Mouse (Mus musculus) bone marrow macrophage, adult 2 months (primary cell): ENCODE results near the gene Washc4. TPM values are rescaled to one million over a fixed set of nuclear protein-coding genes. Genes with fewer than 3 reads are reported as not detected.

Source experiments
- H3K27ac ChIP-seq: 2 replicates; pipeline ENCODE4 v1.5.1; 2012; ENCODE audit warnings: low read depth, low read length; ENCODE audit not compliant: insufficient read depth
- H3K4me1 ChIP-seq: 2 replicates; pipeline ENCODE4 v1.6.1; 2012; ENCODE audit warnings: low read length; ENCODE audit not compliant: control insufficient read depth, insufficient read depth
- H3K4me3 ChIP-seq: 2 replicates; pipeline ENCODE4 v1.5.1; 2012; ENCODE audit warnings: mild to moderate bottlenecking, low read length, moderate library complexity; ENCODE audit not compliant: insufficient read depth
- CTCF ChIP-seq: IDR thresholded peaks from 2 replicates; pipeline ENCODE4 v1.5.1; 2012; ENCODE audit warnings: low read depth, mild to moderate bottlenecking, low read length, moderate library complexity
- POLR2A ChIP-seq: IDR thresholded peaks from 2 replicates; pipeline ENCODE4 v1.6.1; 2012; ENCODE audit warnings: mild to moderate bottlenecking, low read depth, low read length, borderline replicate concordance
- polyA plus RNA-seq: library from polyadenylated mRNA; stranded (reverse); fragments of >200 nt; gene quantifications from 2 replicates; pipeline ENCODE4 v1.2.4, GENCODE M21; 2012; ENCODE audit not compliant: missing spikeins, insufficient read depth, insufficient read length

Gene Washc4
- polyA plus RNA-seq, 1 experiment: 68.2 TPM

GRCm38 (mm10) chr10:83594526-83594925, 51.0 kb downstream of the Washc4 start:
- Histone ChIP-seq H3K4me3 (no peak overlapping the region), H3K4me1 (no peaks in the 10 kb centered on the region)
- TF ChIP-seq POLR2A: no peak
- TF ChIP-seq CTCF: no peak

GRCm38 (mm10) chr10:83600650-83601049, 57.1 kb downstream of the Washc4 start:
- Histone ChIP-seq H3K4me3 (no peak overlapping the region), H3K4me1 (no peaks in the 10 kb centered on the region), H3K27ac (no peak overlapping the region)
- TF ChIP-seq POLR2A (no peak), CTCF (no peak)

More at GRCm38 (mm10) chr10:83594526-83594925, 51.0 kb downstream of the Washc4 start:
- no peak overlapping the region for H3K27ac ChIP-seq

- no peak overlapping the region for H3K4me3 ChIP-seq
- H3K4me1 ChIP-seq: no peaks in the 10 kb centered on the region
- no peak overlapping the region for H3K27ac ChIP-seq
- TF ChIP-seq POLR2A (no peak), CTCF (no peak)
Measured at GRCm38 (mm10) chr10:83603956-83604564, 60.5 kb downstream of the Washc4 start.

- H3K27ac ChIP-seq: no peak overlapping the region
- no peak overlapping the region for H3K4me3 ChIP-seq
- H3K4me1 ChIP-seq: no peaks in the 10 kb centered on the region
- TF ChIP-seq POLR2A: no peak
- TF ChIP-seq CTCF: no peak
Measured at GRCm38 (mm10) chr10:83605637-83606183, 62.2 kb downstream of the Washc4 start.

- TF ChIP-seq CTCF (no peak), POLR2A (no peak)
- Histone ChIP-seq H3K4me3 (no peak overlapping the region), H3K27ac (no peak overlapping the region)
Measured at GRCm38 (mm10) chr10:83607111-83607510, 63.6 kb downstream of the Washc4 start.

GRCm38 (mm10) chr10:83608596-83608995, 65.0 kb downstream of the Washc4 start:
- no peaks in the 10 kb centered on the region for H3K4me1 ChIP-seq
- H3K27ac ChIP-seq: no peak overlapping the region
- H3K4me3 ChIP-seq: no peak overlapping the region
- TF ChIP-seq CTCF (no peak), POLR2A (no peak)

More at GRCm38 (mm10) chr10:83607111-83607510, 63.6 kb downstream of the Washc4 start:
- no peaks in the 10 kb centered on the region for H3K4me1 ChIP-seq

GRCm38 (mm10) chr10:83610518-83610917, 67.0 kb downstream of the Washc4 start:
- TF ChIP-seq CTCF (no peak), POLR2A (no peak)
- H3K4me3 ChIP-seq: no peak overlapping the region

GRCm38 (mm10) chr10:83611863-83612262, 68.3 kb downstream of the Washc4 start:
- TF ChIP-seq POLR2A (no peak), CTCF (no peak)
- no peak overlapping the region for H3K4me3 ChIP-seq
- no peaks in the 10 kb centered on the region for H3K4me1 ChIP-seq
- no peak overlapping the region for H3K27ac ChIP-seq

More at GRCm38 (mm10) chr10:83610518-83610917, 67.0 kb downstream of the Washc4 start:
- H3K27ac ChIP-seq: no peak overlapping the region
- no peaks in the 10 kb centered on the region for H3K4me1 ChIP-seq

- Histone ChIP-seq H3K4me1 (no peaks in the 10 kb centered on the region), H3K27ac (no peak overlapping the region), H3K4me3 (no peak overlapping the region)
- TF ChIP-seq CTCF: no peak
- TF ChIP-seq POLR2A: no peak
Measured at GRCm38 (mm10) chr10:83612648-83613215, 69.2 kb downstream of the Washc4 start.

- no peaks in the 10 kb centered on the region for H3K4me1 ChIP-seq
- H3K27ac ChIP-seq: no peak overlapping the region
- H3K4me3 ChIP-seq: no peak overlapping the region
- TF ChIP-seq POLR2A: no peak
- TF ChIP-seq CTCF: 0 out of 2 replicates have a peak, but pooled peaks have one; percentile 50
Measured at GRCm38 (mm10) chr10:83617366-83617765, 73.8 kb downstream of the Washc4 start.
